Mouse (Mus musculus) limb, embryonic 11.5 days (tissue): ENCODE results near the gene Olfr1274-ps. TPM values are rescaled to one million over a fixed set of nuclear protein-coding genes. Genes with fewer than 3 reads are reported as not detected.
A peak's percentile ranks its signal among the peaks of the same experiment; 100 is the strongest.
"Not testable (repeated sequence)": the region's sequence is repeated elsewhere in the genome, so short reads cannot be mapped to it uniquely, and the experiment has no call there.

Experiments used
- ATAC-seq: fragments of 200-750 bp; cut with Nextera tagmentation; 2 replicates; pipeline ENCODE4 v1.8.0; 2017; ENCODE audit warnings: low read depth; ENCODE audit not compliant: insufficient number of reproducible peaks, low FRiP score, low TSS enrichment
- DNase-seq: peaks from one replicate; pipeline ENCODE4 v3.0.0-alpha.2; 2015; ENCODE audit warnings: low spot score
- H3K27ac ChIP-seq: fragments of 300-500 bp; sonication (generic); replicated peaks from 2 replicates; pipeline ENCODE4 v1.5.1; 2014; ENCODE audit warnings: low read depth, mild to moderate bottlenecking, low read length
- H3K27me3 ChIP-seq: fragments of 300-500 bp; sonication (generic); 2 replicates; pipeline ENCODE4 v1.6.1; 2014; ENCODE audit warnings: mild to moderate bottlenecking, low read length, mixed read lengths; ENCODE audit not compliant: control insufficient read depth, insufficient read depth
- H3K36me3 ChIP-seq: fragments of 300-500 bp; sonication (generic); 2 replicates; pipeline ENCODE4 v1.6.1; 2014; ENCODE audit warnings: mild to moderate bottlenecking, low read length, moderate library complexity, mixed read lengths; ENCODE audit not compliant: control insufficient read depth, insufficient read depth
- H3K4me1 ChIP-seq: fragments of 300-500 bp; sonication (generic); 2 replicates; pipeline ENCODE4 v1.6.1; 2014; ENCODE audit warnings: low read length, mixed read lengths; ENCODE audit not compliant: control insufficient read depth, insufficient read depth
- H3K4me2 ChIP-seq: fragments of 300-500 bp; sonication (generic); 2 replicates; pipeline ENCODE4 v1.6.1; 2014; ENCODE audit warnings: low read depth, mild to moderate bottlenecking, moderate library complexity; ENCODE audit not compliant: severe bottlenecking
- H3K4me3 ChIP-seq: fragments of 300-500 bp; sonication (generic); 2 replicates; pipeline ENCODE4 v1.5.1; 2014; ENCODE audit warnings: low read depth, low read length
- H3K9ac ChIP-seq: fragments of 300-500 bp; sonication (generic); 2 replicates; pipeline ENCODE4 v1.6.1; 2014; ENCODE audit warnings: mild to moderate bottlenecking, low read length
- H3K9me3 ChIP-seq: fragments of 300-500 bp; sonication (generic); 2 replicates; pipeline ENCODE4 v1.6.1; 2016; ENCODE audit warnings: low read length; ENCODE audit not compliant: control insufficient read depth
- WGBS: fragments of 180-500 bp; shearing (Covaris S2); extraction: QIAGEN DNeasy Blood & Tissue Kit; methylation state at CpG from one replicate; pipeline ENCODE4 v1.1.7; 2014; 5-methylcytosine and 5-hydroxymethylcytosine counted together
- polyA plus RNA-seq: library from polyadenylated mRNA; unstranded; fragments of >200 nt; fragmentation: Nextera tagmentation; extraction: Ambion mirVana; gene quantifications from 2 replicates; pipeline ENCODE4 v1.2.1, GENCODE M21; 2014

Gene Olfr1274-ps
- polyA plus RNA-seq, 1 experiment from 2014 or later = not detected

- H3K4me1 ChIP-seq, H3K27me3 ChIP-seq, H3K4me3 ChIP-seq, ATAC-seq, H3K4me2 ChIP-seq, H3K9ac ChIP-seq, H3K27ac ChIP-seq, H3K9me3 ChIP-seq, DNase-seq, H3K36me3 ChIP-seq: not testable (repeated sequence)
- WGBS = no CpG with 5 or more reads among the region's 11 CpGs
These were observed 30.7 kb downstream of the Olfr1274-ps start for GRCm38 (mm10) chr2:90428988-90429717.

- not testable (repeated sequence) for H3K36me3 ChIP-seq, H3K4me1 ChIP-seq, H3K27me3 ChIP-seq, H3K4me2 ChIP-seq, H3K27ac ChIP-seq, H3K9me3 ChIP-seq, H3K9ac ChIP-seq, H3K4me3 ChIP-seq, DNase-seq
- ATAC-seq = 0 out of 2 replicates have a peak, but pooled peaks have one; percentile 47
- no CpG with 5 or more reads among the region's 4 CpGs for WGBS
These were observed 31.3 kb downstream of the Olfr1274-ps start for GRCm38 (mm10) chr2:90429782-90430181.

GRCm38 (mm10) chr2:90437453-90437852, 39.0 kb downstream of the Olfr1274-ps start:
- not testable (repeated sequence) for H3K4me2 ChIP-seq, H3K9me3 ChIP-seq, H3K27ac ChIP-seq, ATAC-seq, H3K36me3 ChIP-seq, H3K4me1 ChIP-seq, H3K9ac ChIP-seq, H3K27me3 ChIP-seq, DNase-seq, H3K4me3 ChIP-seq
- 89% methylated on average over 1 of the region's 5 CpGs for WGBS

- not testable (repeated sequence) for DNase-seq, H3K9ac ChIP-seq, H3K27ac ChIP-seq, H3K4me3 ChIP-seq, H3K27me3 ChIP-seq, H3K36me3 ChIP-seq, H3K9me3 ChIP-seq, H3K4me1 ChIP-seq, H3K4me2 ChIP-seq, ATAC-seq
These were observed 41.7 kb downstream of the Olfr1274-ps start for GRCm38 (mm10) chr2:90440169-90440568.

- not testable (repeated sequence) for H3K4me1 ChIP-seq, H3K4me2 ChIP-seq, H3K27me3 ChIP-seq, H3K27ac ChIP-seq, H3K36me3 ChIP-seq, H3K9me3 ChIP-seq, H3K4me3 ChIP-seq, H3K9ac ChIP-seq, ATAC-seq, DNase-seq
- 29% methylated on average over 4 of the region's 4 CpGs for WGBS
These were observed 43.3 kb downstream of the Olfr1274-ps start for GRCm38 (mm10) chr2:90441811-90442210.

GRCm38 (mm10) chr2:90443811-90444210, 45.3 kb downstream of the Olfr1274-ps start:
- 83% methylated on average over 5 of the region's 5 CpGs for WGBS
- no peak for DNase-seq

GRCm38 (mm10) chr2:90448967-90449740, 50.7 kb downstream of the Olfr1274-ps start:
- DNase-seq = no peak
- H3K4me3 ChIP-seq = no peak overlapping the region
- H3K4me2 ChIP-seq = no peak overlapping the region
- no peak overlapping the region for H3K9ac ChIP-seq
- 91% methylated on average over 15 of the region's 15 CpGs for WGBS
- H3K4me1 ChIP-seq = no peaks in the 10 kb centered on the region
- no peaks in the 10 kb centered on the region for H3K36me3 ChIP-seq
- no peak overlapping the region for H3K27ac ChIP-seq
- no peaks in the 10 kb centered on the region for H3K27me3 ChIP-seq
- ATAC-seq = no peak; the same call in 1 of the 2 replicates
- H3K9me3 ChIP-seq = no peaks in the 10 kb centered on the region

More at GRCm38 (mm10) chr2:90443811-90444210, 45.3 kb downstream of the Olfr1274-ps start:
- no peak overlapping the region for H3K4me3 ChIP-seq
- H3K9me3 ChIP-seq = no peaks in the 10 kb centered on the region
- H3K27ac ChIP-seq = no peak overlapping the region
- no peak overlapping the region for H3K9ac ChIP-seq
- no peak for ATAC-seq
- H3K36me3 ChIP-seq = no peaks in the 10 kb centered on the region
- no peaks in the 10 kb centered on the region for H3K4me1 ChIP-seq
- H3K4me2 ChIP-seq = no peak overlapping the region
- H3K27me3 ChIP-seq = no peaks in the 10 kb centered on the region

GRCm38 (mm10) chr2:90452380-90452779, 53.9 kb downstream of the Olfr1274-ps start:
- Histone ChIP-seq H3K4me2 (no peak overlapping the region), H3K27me3 (no peaks in the 10 kb centered on the region), H3K4me3 (no peak overlapping the region), H3K9me3 (no peaks in the 10 kb centered on the region), H3K4me1 (no peaks in the 10 kb centered on the region), H3K36me3 (no peaks in the 10 kb centered on the region), H3K27ac (no peak overlapping the region), H3K9ac (no peak overlapping the region)
- 78% methylated on average over 3 of the region's 3 CpGs for WGBS
- DNase-seq = no peak
- ATAC-seq = no peak
